Mouse (Mus musculus) ES-CJ7 (cell line): ENCODE results near the gene Gm10974.
A peak's percentile ranks its signal among the peaks of the same experiment; 100 is the strongest.

Source experiments
- DNase-seq: peaks from one replicate; pipeline ENCODE4 v3.0.0; 2011; ENCODE audit warnings: low read depth, low spot score

Gm10974 gene

GRCm38 (mm10) chr7:66365904-66366303 is at the start of gene Gm10974:
Gene Gm10974 (plus strand): TSS chr7:66365905.
- DNase-seq = no peak

- no peak for DNase-seq
Observed at GRCm38 (mm10) chr7:66318147-66318546, 47.6 kb upstream of the Gm10974 start.

GRCm38 (mm10) chr7:66320996-66321395 is 44.7 kb upstream of the Gm10974 start:
- no peak for DNase-seq

- DNase-seq = no peak
Observed at GRCm38 (mm10) chr7:66323252-66324015, 42.3 kb upstream of the Gm10974 start.

GRCm38 (mm10) chr7:66325419-66326053 is 40.2 kb upstream of the Gm10974 start:
- DNase-seq = no peak

GRCm38 (mm10) chr7:66327516-66327915 is 38.2 kb upstream of the Gm10974 start:
- peak; percentile 14 for DNase-seq

- DNase-seq = peak; percentile 0
Observed at GRCm38 (mm10) chr7:66330610-66331009, 35.1 kb upstream of the Gm10974 start.

GRCm38 (mm10) chr7:66332340-66332739 is 33.4 kb upstream of the Gm10974 start:
- DNase-seq = no peak

GRCm38 (mm10) chr7:66333906-66334500 is 31.7 kb upstream of the Gm10974 start:
- DNase-seq = peak; percentile 80

- DNase-seq = no peak
Observed at GRCm38 (mm10) chr7:66336955-66337354, 28.8 kb upstream of the Gm10974 start.

- DNase-seq = no peak
Observed at GRCm38 (mm10) chr7:66339625-66340024, 26.1 kb upstream of the Gm10974 start.

GRCm38 (mm10) chr7:66340044-66340443 is 25.7 kb upstream of the Gm10974 start:
- no peak for DNase-seq

- DNase-seq = peak; percentile 66
Observed at GRCm38 (mm10) chr7:66342323-66342722, 23.4 kb upstream of the Gm10974 start.

- no peak for DNase-seq
Observed at GRCm38 (mm10) chr7:66342831-66343230, 22.9 kb upstream of the Gm10974 start.

- no peak for DNase-seq
Observed at GRCm38 (mm10) chr7:66343307-66343706, 22.4 kb upstream of the Gm10974 start.

GRCm38 (mm10) chr7:66346959-66347663 is 18.6 kb upstream of the Gm10974 start:
- peak; percentile 20 for DNase-seq

GRCm38 (mm10) chr7:66348588-66348987 is 17.1 kb upstream of the Gm10974 start:
- no peak for DNase-seq

- DNase-seq = no peak
Observed at GRCm38 (mm10) chr7:66349670-66350069, 16.0 kb upstream of the Gm10974 start.

GRCm38 (mm10) chr7:66351074-66351473 is 14.6 kb upstream of the Gm10974 start:
- DNase-seq = no peak

GRCm38 (mm10) chr7:66354911-66355310 is 10.8 kb upstream of the Gm10974 start:
- no peak for DNase-seq

GRCm38 (mm10) chr7:66355791-66356522 is 9.7 kb upstream of the Gm10974 start:
- DNase-seq = no peak
